Mouse (Mus musculus) heart, adult 2 months (tissue): Measurements from ENCODE around the gene Rhot2.

Experiments
- CTCF ChIP-seq: fragments of 200-600 bp; IDR thresholded peaks from 2 replicates; pipeline ENCODE4 v1.8.1; 2022; ENCODE audit warnings: antibody characterized with exemption, mild to moderate bottlenecking, moderate library complexity
- EP300 ChIP-seq: fragments of 200-500 bp; IDR thresholded peaks from 2 replicates; pipeline ENCODE4 v1.6.1; 2011; ENCODE audit warnings: low read depth, low read length, control low read depth; ENCODE audit not compliant: insufficient read depth
- POLR2A ChIP-seq: fragments of 200-500 bp; IDR thresholded peaks from 2 replicates; pipeline ENCODE4 v1.6.1; 2011; ENCODE audit warnings: mild to moderate bottlenecking, low read depth, low read length, control low read depth; ENCODE audit not compliant: insufficient read depth

DNA sequence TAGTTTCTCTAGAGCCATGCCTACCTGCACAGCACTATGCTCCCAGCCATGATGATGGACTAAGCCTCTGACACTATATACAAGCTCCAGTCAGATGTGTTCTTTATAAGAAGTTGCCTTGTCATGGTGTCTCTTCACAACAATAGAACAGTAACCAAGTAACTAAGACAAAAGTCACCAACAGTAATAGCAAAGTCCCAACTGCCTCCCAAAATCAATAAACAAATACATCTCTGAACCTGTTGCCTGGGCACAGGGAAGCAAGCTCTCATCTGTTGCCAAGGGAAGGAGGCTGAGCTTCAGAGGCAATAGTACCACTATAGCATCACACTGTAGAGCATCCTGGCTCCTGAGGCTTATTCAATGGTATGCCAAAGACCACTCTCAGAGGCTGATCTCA, 42.2 kb upstream of the Rhot2 start:
- TF ChIP-seq CTCF, result no peak
- TF ChIP-seq POLR2A, result no peak
- no peak for TF ChIP-seq EP300
